Mouse (Mus musculus) ES-E14 (cell line): ENCODE measurements at regions not wholly inside any gene's neighbourhood (a gene's known extent, or its start where the extent isn't known, plus 50 kb on each side); places are given as distances from the start of the nearest gene placed in this dataset.

Experiments
- DNase-seq: peaks from one replicate; pipeline ENCODE4 v3.0.0-alpha.2; 2013; ENCODE audit warnings: low read depth, low spot score
- H3K27ac ChIP-seq: 2 replicates; pipeline ENCODE4 v1.5.1; 2012; ENCODE audit warnings: low read depth, mild to moderate bottlenecking, low read length, moderate library complexity, mixed read lengths; ENCODE audit not compliant: poor library complexity, insufficient read depth, severe bottlenecking
- H3K36me3 ChIP-seq: 2 replicates; pipeline ENCODE4 v1.6.1; 2012; ENCODE audit warnings: mild to moderate bottlenecking, low read length, moderate library complexity, mixed read lengths; ENCODE audit not compliant: control insufficient read depth, poor library complexity, insufficient read depth, severe bottlenecking
- H3K4me1 ChIP-seq, 2 experiments: fragments of 150-350 bp in 1 of 2; sonication (generic) in 1 of 2; 2 replicates each; pipeline ENCODE4 v1.6.1; 2012; ENCODE audit warnings: low read length in 2 of 2, mild to moderate bottlenecking in 1 of 2, mixed read lengths in 1 of 2; ENCODE audit not compliant: control insufficient read depth in 2 of 2, insufficient read depth in 2 of 2, poor library complexity in 1 of 2
- H3K4me3 ChIP-seq, 2 experiments: fragments of 150-350 bp in 1 of 2; sonication (generic) in 1 of 2; 2 replicates each; pipeline ENCODE4 v1.5.1; 2012; ENCODE audit warnings: low read length in 2 of 2, low read depth in 1 of 2, mild to moderate bottlenecking in 1 of 2, mixed read lengths in 1 of 2; ENCODE audit not compliant: insufficient read depth in 1 of 2, poor library complexity in 1 of 2, severe bottlenecking in 1 of 2
- H3K9ac ChIP-seq: 2 replicates; pipeline ENCODE4 v1.6.1; 2012; ENCODE audit warnings: low read depth, mild to moderate bottlenecking, low read length, mixed read lengths; ENCODE audit not compliant: poor library complexity, insufficient read depth, severe bottlenecking
- H3K9me3 ChIP-seq: fragments of 150-350 bp; sonication (generic); 2 replicates; pipeline ENCODE4 v1.6.1; 2012; ENCODE audit warnings: low read depth, mild to moderate bottlenecking, low read length; ENCODE audit not compliant: control insufficient read depth, insufficient read depth
- CHD2 ChIP-seq: IDR thresholded peaks from 2 replicates; pipeline ENCODE4 v1.6.1; 2014; ENCODE audit warnings: mild to moderate bottlenecking, low read depth, low read length, inconsistent platforms
- HCFC1 ChIP-seq: IDR thresholded peaks from 2 replicates; pipeline ENCODE4 v1.6.1; 2012; ENCODE audit warnings: low read length, inconsistent platforms, borderline replicate concordance; ENCODE audit not compliant: insufficient read depth
- MAFK ChIP-seq: IDR thresholded peaks from 2 replicates; pipeline ENCODE4 v1.6.1; 2014; ENCODE audit warnings: mild to moderate bottlenecking, low read depth, low read length, inconsistent platforms; ENCODE audit not compliant: insufficient read depth
- ZC3H11A ChIP-seq: IDR thresholded peaks from 2 replicates; pipeline ENCODE4 v1.6.1; 2012; ENCODE audit warnings: low read depth, mild to moderate bottlenecking, inconsistent platforms, low read length, borderline replicate concordance
- ZNF384 ChIP-seq: IDR thresholded peaks from 2 replicates; pipeline ENCODE4 v1.6.1; 2012; ENCODE audit warnings: low read depth, low read length, inconsistent platforms
- in situ Hi-C, 2 experiments: fragments of 600-800 bp; cut with MboI; formaldehyde crosslinking; loops; one replicate each; pipeline ENCODE4 v1.15.1; 2025; ENCODE audit warnings: low sequenced_read_pairs in 2 of 2, inconsistent platforms in 1 of 2; ENCODE audit not compliant: unreplicated experiment in 2 of 2

GRCm38 (mm10) chr4:23668896-23669295 lies 827.4 kb upstream of the Mms22l start:
- DNase-seq: no peak
- no peak for TF ChIP-seq ZC3H11A
- no peak for TF ChIP-seq HCFC1
- no peak for TF ChIP-seq MAFK
- no peak for TF ChIP-seq ZNF384
- TF ChIP-seq CHD2: no peak
- no peak overlapping the region for H3K4me3 ChIP-seq

DNA sequence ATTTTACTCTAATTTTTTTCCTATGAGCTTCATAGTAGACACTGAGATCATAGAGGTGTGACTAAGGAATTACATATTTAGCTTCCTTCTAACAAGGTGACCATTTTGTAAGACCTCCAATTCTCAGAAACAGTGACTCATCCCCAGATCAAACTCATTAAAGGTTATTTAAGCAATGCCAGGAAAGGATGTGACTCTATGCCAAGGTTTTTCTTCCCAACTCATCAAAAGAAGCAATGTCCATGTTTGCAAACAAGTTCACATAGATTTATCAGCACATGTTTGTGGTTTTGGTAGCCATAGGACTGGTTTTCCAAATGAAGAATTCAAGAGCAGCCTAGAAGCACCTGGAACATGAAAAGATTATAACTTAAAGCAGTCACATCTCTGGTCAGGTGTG lies 792.6 kb upstream of the Mms22l start:
- no peaks in the 10 kb centered on the region for H3K4me1 ChIP-seq
- no peaks in the 10 kb centered on the region for H3K9me3 ChIP-seq
- in situ Hi-C loops: no loop called here
- DNase-seq: no peak
- no peak for TF ChIP-seq MAFK
- no peak for TF ChIP-seq ZC3H11A
- no peak for TF ChIP-seq CHD2
- no peak for TF ChIP-seq HCFC1
- TF ChIP-seq ZNF384: no peak
- H3K9ac ChIP-seq: no peak overlapping the region
- no peaks in the 10 kb centered on the region for H3K36me3 ChIP-seq
- H3K27ac ChIP-seq: no peak overlapping the region
- no peak overlapping the region for H3K4me3 ChIP-seq

More at GRCm38 (mm10) chr4:23668896-23669295, 827.4 kb upstream of the Mms22l start:
- Histone ChIP-seq H3K36me3 (no peaks in the 10 kb centered on the region), H3K9ac (no peak overlapping the region), H3K4me1 (no peaks in the 10 kb centered on the region), H3K27ac (no peak overlapping the region), H3K9me3 (no peaks in the 10 kb centered on the region)
- in situ Hi-C loops: no loop called here

GRCm38 (mm10) chr4:23710716-23711115 lies 785.5 kb upstream of the Mms22l start:
- Histone ChIP-seq H3K9me3 (no peaks in the 10 kb centered on the region), H3K36me3 (no peaks in the 10 kb centered on the region), H3K9ac (no peak overlapping the region), H3K4me1 (peaks cover 2 to 5% of the 10 kb centered on the region in 2 experiments; a peak in 2 of 4 replicates), H3K27ac (peak overlapping the region; percentile 69; the same call in 1 of the 2 replicates), H3K4me3 (no peak overlapping the region)
- peak; percentile 49 for DNase-seq
- TF ChIP-seq HCFC1 (no peak), CHD2 (no peak), ZNF384 (no peak)
- in situ Hi-C loops: no loop called here

- Histone ChIP-seq H3K9me3 (no peaks in the 10 kb centered on the region), H3K4me3 (no peak overlapping the region), H3K9ac (no peak overlapping the region), H3K27ac (no peak overlapping the region), H3K4me1 (peaks cover 2 to 5% of the 10 kb centered on the region in 2 experiments; a peak in 2 of 4 replicates), H3K36me3 (no peaks in the 10 kb centered on the region)
- DNase-seq: no peak
- in situ Hi-C loops: no loop called here
- no peak for TF ChIP-seq CHD2
- TF ChIP-seq ZNF384: no peak
- no peak for TF ChIP-seq ZC3H11A
- TF ChIP-seq MAFK: no peak
- no peak for TF ChIP-seq HCFC1
Measured at GRCm38 (mm10) chr4:23713781-23714415, 782.4 kb upstream of the Mms22l start.

GRCm38 (mm10) chr4:23727846-23728245 lies 768.4 kb upstream of the Mms22l start:
- no peaks in the 10 kb centered on the region for H3K4me1 ChIP-seq
- no peak for DNase-seq
- H3K9me3 ChIP-seq: no peaks in the 10 kb centered on the region
- no peak overlapping the region for H3K9ac ChIP-seq
- in situ Hi-C loops: no loop called here
- TF ChIP-seq CHD2 (no peak), ZNF384 (no peak), MAFK (no peak), HCFC1 (no peak), ZC3H11A (no peak)
- no peaks in the 10 kb centered on the region for H3K36me3 ChIP-seq
- H3K27ac ChIP-seq: no peak overlapping the region
- H3K4me3 ChIP-seq: no peak overlapping the region
